Mouse (Mus musculus): ENCODE measurements around the gene Mical3.

The Mical3 gene

GRCm38 (mm10) chr6:121145906-121146305 lies 15.1 kb upstream of the Mical3 start:
- DNase-seq (ENCODE audit: low spot score) = no peak

DNA sequence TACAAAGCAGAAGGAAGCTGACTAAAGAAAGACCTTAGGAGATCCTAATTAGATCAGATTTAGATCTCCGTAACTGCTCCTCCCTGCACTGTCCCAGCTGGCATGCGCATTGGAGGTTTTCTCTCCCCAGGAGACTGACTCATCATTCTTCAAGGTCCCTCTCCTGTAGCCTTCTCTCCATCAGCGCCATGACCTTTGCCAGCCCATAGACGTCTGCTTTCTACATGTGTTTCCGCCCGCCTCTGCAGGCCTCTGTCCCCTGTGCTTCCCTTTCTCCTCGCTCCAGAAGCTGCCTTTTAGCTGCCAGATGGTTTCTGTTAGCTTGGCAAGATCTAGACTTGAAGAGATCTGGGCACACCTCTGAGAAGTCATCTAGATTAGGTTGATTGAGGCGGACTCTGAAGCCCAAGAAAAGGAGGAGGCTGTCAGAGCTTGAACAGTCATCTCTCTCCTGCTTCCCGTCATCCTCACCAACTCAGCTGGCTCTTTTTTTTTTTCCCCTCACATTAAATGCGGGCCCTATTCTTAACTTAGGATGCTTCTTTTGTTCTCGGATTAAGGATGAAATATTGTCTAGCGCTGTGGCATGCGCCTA lies 14.3 kb upstream of the Mical3 start:
- DNase-seq (ENCODE audit: low spot score) = no peak

GRCm38 (mm10) chr6:121144066-121144465 lies 13.3 kb upstream of the Mical3 start:
- DNase-seq (ENCODE audit: low spot score) = no peak

DNA sequence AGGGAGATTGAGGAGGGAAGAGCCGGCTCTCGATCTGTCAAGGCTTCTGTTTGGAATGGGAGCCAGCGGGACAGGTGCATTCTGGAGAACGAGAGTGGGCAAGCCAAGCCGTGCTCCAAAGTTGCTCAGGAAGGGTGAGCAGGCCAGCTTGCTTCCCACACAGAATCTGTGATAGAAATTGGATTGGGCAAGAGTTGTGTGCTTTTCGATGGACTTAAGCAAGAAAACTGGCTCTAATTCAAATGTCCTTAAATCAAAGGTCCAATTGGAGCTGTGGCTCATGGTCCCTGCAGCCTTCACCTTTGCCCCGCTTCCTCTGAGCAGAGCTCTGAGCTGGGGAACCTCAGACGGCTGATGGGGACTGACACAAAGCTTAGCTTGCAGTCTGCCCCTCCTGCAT lies 12.6 kb upstream of the Mical3 start:
- no peak for DNase-seq (ENCODE audit: low spot score)

DNA sequence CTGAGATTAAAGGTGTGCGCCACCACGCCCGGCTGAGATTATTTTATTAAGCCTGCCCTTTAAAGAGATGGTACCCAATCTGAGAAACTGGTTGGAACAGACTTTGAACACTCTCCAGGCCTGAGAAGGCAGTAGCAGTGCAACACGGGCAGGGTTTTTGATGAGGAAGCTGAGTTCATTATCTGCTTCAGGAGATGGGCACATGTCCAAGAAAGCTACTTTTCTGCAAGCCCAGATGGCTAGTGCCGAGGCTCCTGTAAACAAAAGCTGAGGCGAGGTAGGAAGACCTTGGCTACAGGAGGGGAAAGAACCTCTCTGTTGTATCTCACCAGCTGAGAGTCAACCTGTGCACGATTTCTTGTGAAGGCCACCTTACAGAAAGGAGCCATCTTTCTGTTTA lies 11.5 kb upstream of the Mical3 start:
- DNase-seq (ENCODE audit: low spot score) = no peak

DNA sequence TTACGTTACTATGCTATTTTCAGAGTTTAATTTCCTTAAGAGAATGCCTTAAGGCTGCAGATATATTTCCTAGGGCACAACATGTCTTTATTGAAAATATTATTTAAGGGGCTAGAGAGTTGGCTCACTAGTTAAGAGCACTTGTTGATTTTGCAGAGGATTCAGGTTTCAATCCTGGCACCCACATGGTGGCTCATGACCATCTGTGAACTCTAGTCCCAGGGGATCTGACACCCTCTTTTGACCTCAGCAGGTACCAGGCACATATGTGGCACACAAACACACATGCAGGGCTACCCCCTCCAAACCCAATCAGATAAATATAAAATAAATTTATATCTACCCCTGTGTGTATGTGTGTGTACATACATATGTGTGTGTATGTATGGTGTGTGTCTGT lies 8.5 kb upstream of the Mical3 start:
- DNase-seq (ENCODE audit: low spot score) = no peak

DNA sequence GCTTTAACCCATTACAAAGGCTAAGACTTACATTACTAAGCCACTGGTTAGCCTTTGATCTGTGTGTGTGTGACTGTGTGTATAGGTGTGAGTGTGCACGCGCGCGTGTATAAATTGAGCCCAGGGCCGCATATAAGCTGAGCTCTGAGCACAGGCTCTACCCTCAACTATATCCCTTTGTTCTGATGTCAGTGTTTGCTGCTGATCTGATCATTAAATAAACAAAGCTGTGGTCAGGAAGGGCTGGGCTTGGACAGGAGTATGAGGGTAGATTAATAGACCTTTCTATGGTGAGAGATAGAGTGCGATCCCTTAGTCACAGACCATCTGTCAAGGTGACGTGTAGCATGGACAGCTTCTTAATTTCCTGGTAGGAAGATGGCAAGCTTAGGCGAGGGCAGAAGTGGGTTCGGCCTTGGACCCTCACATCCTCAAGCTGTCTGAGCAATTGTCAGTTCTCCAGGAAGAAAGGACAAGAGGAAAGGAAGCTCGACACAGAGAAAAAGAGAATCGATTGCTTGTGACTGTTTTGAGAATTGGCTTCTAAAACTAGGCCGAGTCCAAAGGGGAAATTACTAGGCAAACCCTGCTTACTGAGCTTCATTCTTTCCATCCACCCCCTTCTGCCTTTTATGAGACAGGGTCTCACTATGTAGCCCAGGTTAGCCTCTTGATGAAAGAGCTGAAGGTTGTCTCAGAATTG lies 7.7 kb upstream of the Mical3 start:
- no peak for DNase-seq (ENCODE audit: low spot score)

GRCm38 (mm10) chr6:121137222-121137621 lies 6.4 kb upstream of the Mical3 start:
- DNase-seq (ENCODE audit: low spot score) = no peak

GRCm38 (mm10) chr6:121134884-121135283 lies 4.1 kb upstream of the Mical3 start:
- DNase-seq (ENCODE audit: low spot score) = no peak

DNA sequence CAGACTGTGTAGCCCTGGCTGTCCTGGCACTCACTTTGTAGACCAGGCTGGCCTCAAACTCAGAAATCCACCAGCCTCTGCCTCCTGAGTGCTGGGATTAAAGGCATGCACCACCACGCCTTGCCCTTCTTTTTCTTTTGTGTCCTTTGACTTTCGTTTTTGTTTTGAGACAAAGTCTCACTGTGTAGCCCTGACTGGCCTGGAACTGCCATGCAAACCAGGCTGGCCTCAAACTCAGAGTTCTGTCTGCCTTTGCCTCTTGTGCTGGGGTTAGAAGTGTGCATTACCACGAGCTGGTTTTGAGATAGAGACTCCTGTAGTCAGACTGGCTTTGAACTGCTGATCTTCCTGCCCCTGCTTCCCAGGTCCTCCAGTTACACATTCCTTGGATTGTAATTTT lies 3.5 kb upstream of the Mical3 start:
- DNase-seq (ENCODE audit: low spot score) = no peak

GRCm38 (mm10) chr6:121130039-121130705 lies 627 bp downstream of the Mical3 start:
- peak; percentile 82 for DNase-seq (ENCODE audit: low spot score)

- no peak for DNase-seq (ENCODE audit: low spot score)
These were observed 1.3 kb downstream of the Mical3 start for GRCm38 (mm10) chr6:121129506-121129905.

DNA sequence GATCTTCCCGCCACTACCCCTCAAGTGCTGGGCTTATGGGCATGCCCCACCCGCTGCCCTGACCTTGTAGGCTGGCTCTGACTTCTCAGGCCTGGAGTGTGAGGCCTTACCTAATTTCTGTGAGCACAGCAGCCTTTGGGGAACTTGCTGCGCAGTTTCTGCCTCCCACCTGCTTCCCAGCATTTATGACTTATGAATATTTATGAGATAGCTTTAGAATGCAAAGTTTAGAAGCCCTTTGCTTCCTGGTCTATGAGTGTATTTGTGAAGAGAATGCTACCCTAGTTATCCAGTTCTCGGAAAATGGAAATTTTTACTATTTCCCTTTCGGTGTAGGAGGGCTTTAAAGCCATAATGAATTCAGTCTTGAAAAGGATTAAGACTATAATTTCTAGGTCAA lies 2.1 kb downstream of the Mical3 start:
- no peak for DNase-seq (ENCODE audit: low spot score)

DNA sequence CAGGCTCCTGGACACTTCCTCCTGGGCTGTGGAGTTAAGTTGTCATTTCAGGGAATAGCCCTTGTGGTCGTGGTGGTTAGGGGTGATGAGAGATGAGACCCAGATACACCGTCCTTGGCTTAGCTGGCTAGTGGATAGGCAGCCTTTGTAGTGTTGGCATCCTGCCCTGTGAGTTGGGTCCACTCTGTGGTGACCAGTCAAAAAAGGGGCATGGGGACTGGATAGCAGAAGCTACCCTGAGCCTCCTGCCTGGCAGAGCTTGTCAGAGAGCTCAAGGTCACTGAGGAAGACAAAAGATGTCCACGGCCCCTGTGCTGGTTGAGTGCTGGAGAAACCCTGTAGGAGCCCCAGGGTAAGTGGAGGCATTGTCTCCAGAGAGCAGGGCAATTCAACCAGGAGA lies 3.1 kb downstream of the Mical3 start:
- DNase-seq (ENCODE audit: low spot score) = no peak

DNA sequence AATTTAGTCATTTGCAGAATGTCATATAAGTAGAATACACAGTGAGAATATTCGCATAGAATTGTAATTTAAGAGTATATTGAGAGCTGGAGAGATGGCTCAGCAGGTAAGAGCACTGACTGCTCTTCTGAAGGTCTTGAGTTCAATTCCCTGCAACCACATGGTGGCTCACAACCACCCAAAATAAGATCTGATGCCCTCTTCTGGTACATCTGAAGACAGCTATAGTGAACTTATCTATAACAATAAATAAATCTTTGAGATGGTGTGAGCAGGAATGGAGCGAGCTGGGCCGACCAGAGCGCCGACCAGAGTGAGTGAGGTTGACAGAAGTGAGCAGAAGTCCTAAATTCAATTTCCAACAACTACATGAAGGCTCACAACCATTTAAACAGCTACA lies 4.6 kb downstream of the Mical3 start:
- DNase-seq (ENCODE audit: low spot score) = no peak

DNA sequence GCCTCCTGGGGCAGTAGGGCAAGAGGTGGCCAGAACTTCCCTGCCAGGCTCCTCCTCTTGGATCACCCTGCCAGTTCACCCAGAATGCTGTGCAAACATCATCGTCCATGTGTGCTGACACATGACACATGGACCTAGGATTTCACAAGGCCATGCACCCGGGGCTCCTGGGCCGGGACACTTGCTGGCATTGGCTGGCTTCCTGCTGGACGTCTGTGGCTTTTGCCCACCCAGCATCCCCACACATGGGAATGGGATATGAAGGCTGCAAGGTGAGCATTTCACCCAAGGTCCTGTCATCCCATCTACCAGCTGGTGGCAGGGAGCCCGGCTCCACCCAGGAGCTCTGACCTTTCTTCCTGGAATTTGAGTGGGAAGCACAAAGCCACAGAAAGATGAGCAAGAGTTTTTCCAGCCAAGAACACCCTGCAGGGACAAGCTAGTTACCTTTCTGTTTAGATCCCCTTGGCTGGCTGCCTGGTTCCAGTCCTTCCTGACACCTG lies 8.0 kb downstream of the Mical3 start:
- no peak for DNase-seq (ENCODE audit: low spot score)

DNA sequence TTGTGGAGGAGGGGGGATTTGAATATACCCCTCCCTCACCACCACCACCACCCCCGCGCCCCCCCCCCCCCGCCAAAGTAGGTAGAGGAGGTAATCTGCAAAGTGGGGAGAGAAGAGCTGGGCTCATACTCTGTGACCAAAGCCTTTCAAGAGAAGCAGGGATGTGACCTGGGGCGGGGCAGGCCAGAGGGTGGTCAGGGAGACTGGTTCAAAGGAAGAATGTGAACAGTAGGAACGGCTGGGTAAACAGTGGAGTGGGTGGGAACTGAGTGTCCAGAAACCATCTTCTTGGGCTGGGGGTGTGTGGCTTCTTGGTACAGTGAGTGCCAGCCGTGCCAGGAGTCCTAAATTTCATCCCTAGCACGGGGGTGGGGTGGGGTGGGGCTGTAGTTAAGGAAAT lies 10.0 kb downstream of the Mical3 start:
- no peak for DNase-seq (ENCODE audit: low spot score)

- no peak for DNase-seq (ENCODE audit: low spot score)
These were observed 12.6 kb downstream of the Mical3 start for GRCm38 (mm10) chr6:121117971-121118755.

- DNase-seq (ENCODE audit: low spot score) = no peak
These were observed 13.7 kb downstream of the Mical3 start for GRCm38 (mm10) chr6:121117142-121117541.

GRCm38 (mm10) chr6:121116434-121116833 lies 14.4 kb downstream of the Mical3 start:
- DNase-seq (ENCODE audit: low spot score) = no peak

- DNase-seq (ENCODE audit: low spot score) = no peak
These were observed 19.2 kb downstream of the Mical3 start for GRCm38 (mm10) chr6:121111448-121112055.

DNA sequence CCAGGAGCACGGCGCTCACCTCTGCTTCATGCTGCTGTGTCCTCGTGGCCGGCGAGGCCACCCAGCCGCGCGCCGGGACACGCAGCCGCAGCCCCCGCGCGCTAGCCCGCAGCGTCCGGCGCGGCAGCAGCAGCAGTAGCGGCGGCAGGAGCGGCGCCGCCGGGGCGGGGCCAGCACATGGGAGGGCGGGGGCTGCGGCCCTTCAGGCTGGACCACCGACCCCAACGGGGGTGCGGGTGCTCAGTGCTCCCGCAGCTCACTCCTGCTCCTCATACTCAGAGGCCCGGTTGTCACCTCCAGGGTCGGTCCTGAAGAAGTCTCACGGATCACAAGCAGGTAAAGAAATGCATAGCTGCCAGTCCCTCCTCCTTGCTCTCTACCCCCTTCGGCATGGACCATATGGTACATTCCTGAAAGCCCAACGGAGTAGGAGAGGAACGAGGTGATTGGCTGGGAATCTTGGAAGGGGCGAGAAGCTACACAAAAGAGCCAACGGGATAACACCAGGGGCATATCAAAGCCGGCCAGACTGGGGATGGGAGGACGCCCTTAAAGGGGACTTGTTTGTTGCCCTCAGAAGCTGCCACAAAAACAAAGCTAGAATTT lies 20.7 kb downstream of the Mical3 start:
- peak; percentile 86 for DNase-seq (ENCODE audit: low spot score)
